Mouse (Mus musculus) T-helper 2 cell (primary cell): Measurements from ENCODE around the gene Srek1ip1.

Experiments
- in situ Hi-C: fragments of 300-600 bp; cut with MboI, MseI; formaldehyde crosslinking; loops from one replicate; pipeline ENCODE4 v1.15.1; 2025; ENCODE audit warnings: high pct_unique_total_duplicates

The Srek1ip1 gene

DNA sequence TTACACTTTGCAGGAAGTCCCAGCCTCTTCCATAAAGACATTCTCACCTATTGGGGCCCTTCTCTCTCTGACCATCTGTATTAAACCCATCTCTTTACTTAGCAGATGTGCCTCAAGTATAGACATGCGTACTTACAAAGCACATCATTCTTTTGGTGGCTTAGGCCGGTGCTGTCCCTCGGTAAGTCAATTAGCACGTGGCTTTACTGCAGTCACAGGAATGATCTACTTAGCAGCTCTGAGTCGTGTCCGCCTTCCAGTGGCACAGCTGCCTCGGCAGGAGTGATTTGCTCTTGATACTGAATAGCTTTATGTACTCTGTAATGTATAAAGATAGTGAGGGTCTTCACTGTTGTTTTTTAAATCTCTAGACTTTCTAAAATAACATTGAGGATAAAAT is 45.3 kb downstream of the Srek1ip1 start:
- in situ Hi-C loops, result no loop called here

DNA sequence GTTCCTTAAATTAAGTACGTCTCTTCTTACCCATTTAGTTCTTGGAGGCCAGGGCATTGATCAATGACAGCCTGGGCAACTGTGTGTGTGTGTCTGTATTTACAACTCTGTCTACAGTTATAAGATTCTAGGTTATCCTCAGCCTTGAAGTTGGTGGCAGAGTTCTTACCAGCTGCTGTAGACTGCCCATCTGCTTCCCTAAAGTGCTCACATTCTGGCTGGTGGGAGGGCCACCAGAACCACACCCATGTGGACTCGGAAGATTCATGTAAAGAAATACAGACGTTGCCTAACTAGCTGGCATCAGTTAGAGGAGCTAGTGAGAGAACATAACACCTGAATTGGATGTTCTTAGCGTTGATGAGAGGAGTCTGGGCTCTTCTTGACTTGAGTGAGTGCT is 49.7 kb downstream of the Srek1ip1 start:
- in situ Hi-C loops, result no loop called here

DNA sequence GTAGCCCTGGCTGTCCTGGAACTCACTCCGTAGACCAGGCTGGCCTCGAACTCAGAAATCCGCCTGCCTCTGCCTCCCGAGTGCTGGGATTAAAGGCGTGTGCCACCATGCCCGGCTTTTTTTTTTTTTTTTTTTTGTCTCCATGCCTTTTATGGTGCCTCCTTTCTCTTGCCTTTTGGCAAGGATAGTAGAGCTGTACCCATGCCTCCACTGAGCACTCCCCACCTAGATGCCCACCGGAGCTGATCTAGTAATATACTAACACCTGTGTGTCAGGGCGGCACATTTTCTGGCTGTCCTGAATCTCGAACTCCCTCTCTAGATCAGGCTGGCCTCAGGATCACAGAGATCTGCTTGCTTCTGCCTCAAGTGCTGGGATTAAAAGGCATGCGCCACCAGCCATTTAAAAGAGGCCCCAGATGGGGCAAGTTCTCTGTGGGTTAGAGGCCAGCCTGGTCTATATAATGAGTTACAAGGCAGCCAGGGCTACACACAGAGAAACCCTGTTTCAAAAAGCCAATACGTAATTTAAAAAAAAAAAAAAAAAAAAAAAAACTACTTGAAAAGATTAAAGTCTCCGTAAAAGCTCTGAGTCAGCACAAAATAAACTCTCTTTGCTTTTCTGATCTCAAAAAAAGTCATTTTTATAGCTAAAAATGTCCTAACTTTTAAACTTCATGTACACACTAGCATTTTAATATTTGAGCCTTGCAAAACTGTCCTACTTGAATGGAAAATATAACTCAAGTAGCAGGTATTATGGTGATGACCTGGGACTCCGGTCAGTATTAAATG is 51.2 kb downstream of the Srek1ip1 start:
- in situ Hi-C loops, result no loop called here

- in situ Hi-C loops, result no loop called here
Observed at GRCm38 (mm10) chr13:104853645-104854044, 61.4 kb downstream of the Srek1ip1 start.

GRCm38 (mm10) chr13:104863127-104863979 is 71.1 kb downstream of the Srek1ip1 start, which contains the start of gene Shisal2b:
TSS of gene Shisal2b (minus strand) at chr13:104863893.
- in situ Hi-C loops, result no loop called here

- in situ Hi-C loops, result no loop called here
Observed at GRCm38 (mm10) chr13:104866726-104867125, 74.4 kb downstream of the Srek1ip1 start.

GRCm38 (mm10) chr13:104869907-104870306 is 77.6 kb downstream of the Srek1ip1 start:
- in situ Hi-C loops, result no loop called here

- in situ Hi-C loops, result no loop called here
Observed at GRCm38 (mm10) chr13:104878508-104878907, 86.2 kb downstream of the Srek1ip1 start.

- in situ Hi-C loops, result no loop called here
Observed at GRCm38 (mm10) chr13:104883566-104884249, 91.4 kb downstream of the Srek1ip1 start.

DNA sequence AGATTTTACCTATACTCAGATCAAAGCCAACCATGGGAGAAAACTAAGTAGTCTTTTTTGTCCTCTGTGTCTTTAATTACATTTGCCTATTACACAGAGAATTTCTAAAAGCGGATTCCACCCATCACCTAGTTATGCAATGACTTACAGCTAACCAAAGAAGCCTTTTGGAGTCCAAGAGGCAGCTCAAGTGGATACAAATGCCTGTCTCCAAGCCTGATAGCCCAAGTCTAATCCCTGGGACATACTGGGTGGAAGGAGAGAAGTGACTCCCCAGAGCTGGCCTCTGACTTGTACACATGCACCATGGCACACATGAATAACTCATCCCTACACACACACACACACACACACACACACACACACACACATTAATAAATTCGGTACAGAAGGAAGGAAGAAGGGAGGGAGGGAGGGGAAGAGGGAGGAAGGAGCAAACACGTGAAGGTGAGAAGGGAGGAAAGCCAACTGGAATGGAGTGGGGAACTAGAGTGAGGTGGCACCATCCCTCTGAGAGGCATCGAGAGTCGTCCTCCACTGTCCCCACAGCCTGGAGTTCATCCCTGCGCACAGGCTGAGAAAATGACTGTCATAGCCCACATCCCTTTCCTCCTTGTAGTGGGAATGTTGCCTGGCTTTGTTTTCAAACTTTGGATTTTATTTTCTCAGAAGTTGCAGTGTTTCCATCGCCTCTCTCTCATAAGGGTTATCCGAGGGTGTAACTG is 94.2 kb downstream of the Srek1ip1 start:
- in situ Hi-C loops, result no loop called here
